Mouse (Mus musculus) thymus, postnatal 4 days (tissue): ENCODE measurements around the gene Lurap1.

Experiments
- DNase-seq: peaks from one replicate; pipeline ENCODE4 v3.0.0; 2021

Gene Lurap1

GRCm38 (mm10) chr4:116151238-116151637 is at the start of gene Lurap1:
Gene Lurap1, minus strand, starts transcription at chr4:116151338.
- no peak for DNase-seq

GRCm38 (mm10) chr4:116198422-116198821 is 47.3 kb upstream of the Lurap1 start:
- DNase-seq: peak; percentile 55

- DNase-seq: no peak
These were observed 42.6 kb upstream of the Lurap1 start for GRCm38 (mm10) chr4:116193583-116194383.

GRCm38 (mm10) chr4:116192286-116192835 is 41.2 kb upstream of the Lurap1 start:
- DNase-seq: peak; percentile 19

GRCm38 (mm10) chr4:116185083-116185482 is 33.9 kb upstream of the Lurap1 start:
- DNase-seq: no peak

GRCm38 (mm10) chr4:116182745-116183144 is 31.6 kb upstream of the Lurap1 start:
- no peak for DNase-seq

GRCm38 (mm10) chr4:116182079-116182478 is 30.9 kb upstream of the Lurap1 start:
- DNase-seq: no peak

GRCm38 (mm10) chr4:116177140-116177539 is 26.0 kb upstream of the Lurap1 start:
- no peak for DNase-seq

- DNase-seq: peak; percentile 64
These were observed 25.4 kb upstream of the Lurap1 start for GRCm38 (mm10) chr4:116176543-116176988.

- no peak for DNase-seq
These were observed 24.8 kb upstream of the Lurap1 start for GRCm38 (mm10) chr4:116175711-116176542.

- no peak for DNase-seq
These were observed 24.0 kb upstream of the Lurap1 start for GRCm38 (mm10) chr4:116175136-116175535.

- no peak for DNase-seq
These were observed 23.5 kb upstream of the Lurap1 start for GRCm38 (mm10) chr4:116174466-116175116.

- no peak for DNase-seq
These were observed 22.6 kb upstream of the Lurap1 start for GRCm38 (mm10) chr4:116173752-116174151.

- no peak for DNase-seq
These were observed 21.9 kb upstream of the Lurap1 start, which contains the start of the genes 1700042G07Rik and Gm49337 for GRCm38 (mm10) chr4:116173072-116173471. Gene 1700042G07Rik, plus strand, starts transcription at chr4:116173372. Gene Gm49337, plus strand, starts transcription at chr4:116173384.

GRCm38 (mm10) chr4:116169353-116169672 is 18.2 kb upstream of the Lurap1 start:
- no peak for DNase-seq

GRCm38 (mm10) chr4:116168617-116169352 is 17.6 kb upstream of the Lurap1 start:
- DNase-seq: peak; percentile 89

GRCm38 (mm10) chr4:116167404-116167803 is 16.3 kb upstream of the Lurap1 start, which contains the start of gene Tspan1:
Gene Tspan1, minus strand, starts transcription at chr4:116167601.
- peak; percentile 50 for DNase-seq

GRCm38 (mm10) chr4:116165708-116166407 is 14.7 kb upstream of the Lurap1 start:
- DNase-seq: no peak

- DNase-seq: no peak
These were observed 13.8 kb upstream of the Lurap1 start for GRCm38 (mm10) chr4:116164759-116165554.

- DNase-seq: no peak
These were observed 11.0 kb upstream of the Lurap1 start for GRCm38 (mm10) chr4:116162142-116162541.

GRCm38 (mm10) chr4:116160769-116161168 is 9.6 kb upstream of the Lurap1 start:
- no peak for DNase-seq
